Mouse (Mus musculus) stomach, embryonic 16.5 days (tissue): Measurements from ENCODE around the gene Arhgap24. TPM values are rescaled to one million over a fixed set of nuclear protein-coding genes. Genes with fewer than 3 reads are reported as not detected.

Source experiments
- ATAC-seq: fragments of 200-750 bp; cut with Nextera tagmentation; 2 replicates; pipeline ENCODE4 v1.8.0; 2017; ENCODE audit warnings: moderate number of reproducible peaks, moderate TSS enrichment; ENCODE audit not compliant: insufficient read depth, low FRiP score
- H3K27ac ChIP-seq: fragments of 300-500 bp; sonication (generic); 2 replicates; pipeline ENCODE4 v1.5.1; 2014; ENCODE audit warnings: low read length
- H3K27me3 ChIP-seq: fragments of 300-500 bp; sonication (generic); 2 replicates; pipeline ENCODE4 v1.6.1; 2014; ENCODE audit warnings: low read length, control low read depth, mixed read lengths; ENCODE audit not compliant: control insufficient read depth, insufficient read depth
- H3K36me3 ChIP-seq: fragments of 300-500 bp; sonication (generic); 2 replicates; pipeline ENCODE4 v1.6.1; 2014; ENCODE audit warnings: low read length; ENCODE audit not compliant: control insufficient read depth, insufficient read depth
- H3K4me1 ChIP-seq: fragments of 300-500 bp; sonication (generic); 2 replicates; pipeline ENCODE4 v1.6.1; 2014; ENCODE audit warnings: low read length, control low read depth, mixed read lengths; ENCODE audit not compliant: control insufficient read depth, insufficient read depth
- H3K4me2 ChIP-seq: fragments of 300-500 bp; sonication (generic); 2 replicates; pipeline ENCODE4 v1.6.1; 2014; ENCODE audit warnings: low read depth, low read length, mixed read lengths
- H3K4me3 ChIP-seq: fragments of 300-500 bp; sonication (generic); replicated peaks from 2 replicates; pipeline ENCODE4 v1.5.1; 2014; ENCODE audit warnings: mild to moderate bottlenecking, low read length
- H3K9ac ChIP-seq: fragments of 300-500 bp; sonication (generic); 2 replicates; pipeline ENCODE4 v1.6.1; 2014; ENCODE audit warnings: low read length
- H3K9me3 ChIP-seq: fragments of 300-500 bp; sonication (generic); replicated peaks from 2 replicates; pipeline ENCODE4 v1.6.1; 2016; ENCODE audit warnings: low read length, control low read depth; ENCODE audit not compliant: control insufficient read depth
- WGBS: fragments of 180-500 bp; shearing (Covaris S2); extraction: QIAGEN DNeasy Blood & Tissue Kit; methylation state at CpG from one replicate; pipeline ENCODE4 v1.1.7; 2014; 5-methylcytosine and 5-hydroxymethylcytosine counted together
- polyA plus RNA-seq: library from polyadenylated mRNA; unstranded; fragments of >200 nt; fragmentation: Nextera tagmentation; extraction: Ambion mirVana; gene quantifications from 2 replicates; pipeline ENCODE4 v1.2.1, GENCODE M21; 2015

Gene Arhgap24
- polyA plus RNA-seq, 1 experiment from 2014 or later: 29.6 TPM

DNA sequence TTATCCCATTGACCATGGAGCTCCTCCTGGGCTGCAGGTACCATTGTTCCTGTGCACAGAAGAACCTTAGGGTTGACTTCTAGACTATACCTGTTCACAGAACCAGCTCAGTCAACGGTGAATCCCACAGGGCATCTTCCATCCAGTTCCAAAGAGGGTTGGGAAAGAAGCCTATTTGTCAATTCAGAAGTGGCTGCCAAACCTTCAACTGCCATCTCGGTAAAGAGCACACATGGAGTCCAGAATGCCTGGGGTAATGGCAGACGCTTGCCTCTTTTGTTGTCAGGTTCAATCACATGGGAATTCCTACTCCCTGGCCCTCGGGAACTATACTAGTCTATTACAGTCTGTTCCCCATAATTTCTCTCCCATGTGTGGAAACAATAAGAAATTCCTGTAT is 30.5 kb downstream of the Arhgap24 start:
- Histone ChIP-seq H3K4me2 (no peak overlapping the region), H3K27me3 (no peaks in the 10 kb centered on the region), H3K27ac (no peak overlapping the region), H3K9ac (no peak overlapping the region), H3K36me3 (no peaks in the 10 kb centered on the region), H3K4me1 (no peaks in the 10 kb centered on the region), H3K9me3 (no peaks in the 10 kb centered on the region), H3K4me3 (no peak overlapping the region)
- WGBS: 81% methylated on average over 4 of the region's 4 CpGs
- ATAC-seq: no peak

DNA sequence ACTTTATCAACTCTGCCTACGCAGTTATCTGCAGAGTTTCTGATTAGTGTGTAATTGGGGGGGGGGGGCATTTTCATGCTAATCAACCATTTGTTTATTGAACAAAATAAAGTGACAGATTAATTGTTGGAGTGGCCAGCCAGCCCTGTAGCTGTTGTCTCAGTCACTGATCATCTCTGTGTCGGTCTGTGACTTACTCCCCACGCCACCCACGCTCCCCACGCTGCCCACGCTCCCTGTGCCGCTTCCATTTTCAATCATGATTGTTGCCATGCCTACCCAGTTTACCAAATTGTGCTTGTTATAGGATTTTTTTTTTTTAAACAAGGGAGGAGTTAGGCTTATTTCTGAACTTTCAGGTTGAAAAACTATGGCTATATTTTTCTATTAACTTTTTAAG is 34.3 kb downstream of the Arhgap24 start:
- Histone ChIP-seq H3K4me1 (no peaks in the 10 kb centered on the region), H3K4me2 (no peak overlapping the region), H3K27me3 (no peaks in the 10 kb centered on the region), H3K4me3 (no peak overlapping the region), H3K27ac (no peak overlapping the region), H3K9me3 (no peaks in the 10 kb centered on the region), H3K36me3 (peaks cover 5% of the 10 kb centered on the region; the same call in 1 of the 2 replicates), H3K9ac (no peak overlapping the region)
- no peak for ATAC-seq
- 81% methylated on average over 7 of the region's 7 CpGs for WGBS

GRCm38 (mm10) chr5:102520506-102520905 is 39.3 kb downstream of the Arhgap24 start:
- no peaks in the 10 kb centered on the region for H3K9me3 ChIP-seq
- no peaks in the 10 kb centered on the region for H3K27me3 ChIP-seq
- no peak overlapping the region for H3K9ac ChIP-seq
- H3K36me3 ChIP-seq: peaks cover 5% of the 10 kb centered on the region; the same call in 1 of the 2 replicates
- H3K4me2 ChIP-seq: no peak overlapping the region
- H3K4me1 ChIP-seq: no peaks in the 10 kb centered on the region
- 64% methylated on average over 1 of the region's 1 CpGs for WGBS
- ATAC-seq: no peak
- H3K4me3 ChIP-seq: no peak overlapping the region
- no peak overlapping the region for H3K27ac ChIP-seq

GRCm38 (mm10) chr5:102535311-102535710 is 54.1 kb downstream of the Arhgap24 start:
- Histone ChIP-seq H3K4me2 (no peak overlapping the region), H3K36me3 (no peaks in the 10 kb centered on the region), H3K9me3 (no peaks in the 10 kb centered on the region), H3K27me3 (no peaks in the 10 kb centered on the region), H3K27ac (no peak overlapping the region), H3K9ac (no peak overlapping the region), H3K4me3 (no peak overlapping the region), H3K4me1 (no peaks in the 10 kb centered on the region)
- 65% methylated on average over 9 of the region's 9 CpGs for WGBS
- ATAC-seq: no peak

GRCm38 (mm10) chr5:102537819-102538218 is 56.6 kb downstream of the Arhgap24 start:
- WGBS: 72% methylated on average over 3 of the region's 3 CpGs
- Histone ChIP-seq H3K4me3 (no peak overlapping the region), H3K36me3 (no peaks in the 10 kb centered on the region), H3K9ac (no peak overlapping the region), H3K9me3 (no peaks in the 10 kb centered on the region), H3K27me3 (no peaks in the 10 kb centered on the region), H3K4me2 (no peak overlapping the region), H3K27ac (no peak overlapping the region), H3K4me1 (no peaks in the 10 kb centered on the region)
- no peak for ATAC-seq

DNA sequence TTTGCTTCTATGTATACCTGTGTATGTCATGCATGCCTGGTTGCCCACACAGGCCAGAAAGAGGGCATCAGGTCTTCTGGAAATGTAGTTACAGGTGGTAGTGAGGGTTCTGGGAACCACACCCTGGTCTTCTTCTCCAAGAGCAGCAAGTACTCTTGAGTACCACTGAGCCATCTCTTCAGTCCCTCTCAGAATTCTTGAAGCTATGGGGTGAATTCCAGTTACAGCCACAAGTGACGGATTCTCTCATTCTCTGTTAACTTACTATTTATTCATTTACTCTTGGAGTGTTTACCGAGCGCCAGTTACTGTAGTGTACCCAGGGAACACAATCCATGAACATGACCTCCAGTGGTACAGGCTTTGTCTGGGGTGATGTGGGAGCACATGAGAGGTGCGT is 65.1 kb downstream of the Arhgap24 start:
- H3K36me3 ChIP-seq: no peaks in the 10 kb centered on the region
- no peaks in the 10 kb centered on the region for H3K27me3 ChIP-seq
- H3K4me2 ChIP-seq: no peak overlapping the region
- H3K9ac ChIP-seq: no peak overlapping the region
- no peaks in the 10 kb centered on the region for H3K9me3 ChIP-seq
- no peak overlapping the region for H3K27ac ChIP-seq
- WGBS: 87% methylated on average over 4 of the region's 4 CpGs
- no peak overlapping the region for H3K4me3 ChIP-seq
- ATAC-seq: no peak
- H3K4me1 ChIP-seq: no peaks in the 10 kb centered on the region

- Histone ChIP-seq H3K4me3 (no peak overlapping the region), H3K36me3 (no peaks in the 10 kb centered on the region), H3K4me1 (no peaks in the 10 kb centered on the region), H3K9me3 (no peaks in the 10 kb centered on the region), H3K27me3 (no peaks in the 10 kb centered on the region), H3K9ac (no peak overlapping the region), H3K4me2 (no peak overlapping the region), H3K27ac (no peak overlapping the region)
- ATAC-seq: no peak
Observed at GRCm38 (mm10) chr5:102547786-102548185, 66.6 kb downstream of the Arhgap24 start.

DNA sequence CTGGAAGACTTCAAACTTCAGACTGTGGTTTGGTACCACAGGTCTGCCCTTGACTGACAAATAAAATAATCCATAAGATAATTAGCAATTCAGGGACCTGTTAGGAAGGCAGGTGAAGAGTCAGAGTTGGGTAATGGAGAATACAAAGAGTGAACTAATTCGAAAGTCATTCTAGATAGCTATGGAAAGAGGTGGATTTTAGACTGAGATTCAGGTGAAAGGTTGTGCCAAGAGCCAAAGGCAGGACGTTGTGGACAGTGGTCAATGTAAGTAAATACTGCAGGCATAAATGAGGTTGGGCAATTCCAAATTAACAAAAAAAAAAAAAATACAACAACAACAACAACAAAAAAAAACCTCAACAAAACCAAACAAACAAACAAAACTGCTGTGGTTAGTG is 67.2 kb downstream of the Arhgap24 start:
- no peaks in the 10 kb centered on the region for H3K4me1 ChIP-seq
- no peaks in the 10 kb centered on the region for H3K9me3 ChIP-seq
- H3K9ac ChIP-seq: no peak overlapping the region
- H3K4me3 ChIP-seq: no peak overlapping the region
- 78% methylated on average over 2 of the region's 2 CpGs for WGBS
- no peaks in the 10 kb centered on the region for H3K27me3 ChIP-seq
- H3K27ac ChIP-seq: no peak overlapping the region
- H3K36me3 ChIP-seq: no peaks in the 10 kb centered on the region
- ATAC-seq: no peak
- H3K4me2 ChIP-seq: no peak overlapping the region

GRCm38 (mm10) chr5:102550211-102550610 is 69.0 kb downstream of the Arhgap24 start:
- Histone ChIP-seq H3K9me3 (no peaks in the 10 kb centered on the region), H3K4me1 (no peaks in the 10 kb centered on the region), H3K27ac (no peak overlapping the region), H3K27me3 (no peaks in the 10 kb centered on the region), H3K36me3 (no peaks in the 10 kb centered on the region), H3K4me3 (no peak overlapping the region), H3K9ac (no peak overlapping the region), H3K4me2 (no peak overlapping the region)
- 46% methylated on average over 3 of the region's 3 CpGs for WGBS
- no peak for ATAC-seq
